Comparison of ENCODE assay signal across 30 mouse cellular contexts in genomic region chr15:83495195-83495594, GRCm38 (mm10). TPM values are rescaled to one million over a fixed set of nuclear protein-coding genes. Genes with fewer than 3 reads are reported as not detected.
DNase-seq lines count a peak whose midpoint lies in the region; ATAC-seq and TF ChIP-seq lines count a peak whose summit lies in the region.
"Had no signal": no experiment of that assay in that cellular context is flagged by ENCODE, and none has a peak within 500 bp of the region (broad histone marks: within the 10 kb centered on the region; RNA-seq: fewer than 3 reads in every experiment).

No protein-coding gene starts in this region.

- H3K4me1 ChIP-seq in liver, embryonic 12.5 days: peaks cover 25% of the 10 kb centered on the region
- H3K4me1 ChIP-seq in MEL (ENCODE audit: control insufficient read depth in 1 of 2, insufficient read depth in 2 of 2, low read length in 2 of 2): peaks cover 19 to 40% of the 10 kb centered on the region in 2 experiments
- peaks cover 17% of the 10 kb centered on the region for H3K4me1 ChIP-seq in liver, embryonic 15.5 days (replicated peaks)
- no peaks in the 10 kb centered on the region for H3K4me1 ChIP-seq in midbrain, embryonic 13.5 days (replicated peaks)
- H3K4me1 ChIP-seq in intestine, embryonic 16.5 days (ENCODE audit: control insufficient read depth, insufficient read depth, low read length): no peaks in the 10 kb centered on the region
- H3K4me1 ChIP-seq: embryonic facial prominence, embryonic 12.5 days; embryonic facial prominence, embryonic 15.5 days; forebrain, embryonic 12.5 days; hindbrain, embryonic 10.5 days had no signal

- TF ChIP-seq EP300 in MEL (IDR thresholded peaks at IDR 0.05; ENCODE audit: low read depth in 1 of 2, low read length in 2 of 2): peak; percentile 34 to 73; a peak in 2 of 4 replicates

- DNase-seq in liver: no peak
- peak; percentile 74 for DNase-seq in MEL (ENCODE audit: low read depth, low spot score)
- no peak for DNase-seq in kidney, adult 18-20 months
- DNase-seq: adrenal gland, adult 2 months; adrenal gland, postnatal 14 days; cerebellum, adult 11 months; cerebellum, adult 2 months; cerebellum, adult 9-11 months; cerebellum, postnatal 25 days; gastrocnemius, postnatal 10 days; gastrocnemius, postnatal 36 days; heart, adult 2 months; heart, postnatal 10 days; heart, postnatal 36 days had no signal

- H3K27ac ChIP-seq in liver, embryonic 12.5 days: peak overlapping the region; percentile 43; the same call in 1 of the 2 replicates
- H3K27ac ChIP-seq in MEL (ENCODE audit: control insufficient read depth, low read depth, low read length): peak overlapping the region; percentile 45
- H3K27ac ChIP-seq in liver, embryonic 15.5 days (replicated peaks): no peak overlapping the region
- no peak overlapping the region for H3K27ac ChIP-seq in midbrain, embryonic 13.5 days
- H3K27ac ChIP-seq in intestine, embryonic 16.5 days (ENCODE audit: low read length): no peak overlapping the region
- H3K27ac ChIP-seq: embryonic facial prominence, embryonic 12.5 days; embryonic facial prominence, embryonic 15.5 days; forebrain, embryonic 12.5 days; heart, adult 2 months; heart, embryonic 15.5 days; hindbrain, embryonic 10.5 days; hindbrain, embryonic 14.5 days; hindbrain, postnatal 0 days had no signal

- no peaks in the 10 kb centered on the region for H3K79me2 ChIP-seq in MEL (ENCODE audit: control insufficient read depth, insufficient read depth, low read length, poor library complexity)

- H3K36me3 ChIP-seq in liver, embryonic 12.5 days: peaks cover 19% of the 10 kb centered on the region
- H3K36me3 ChIP-seq in MEL (ENCODE audit: control insufficient read depth in 1 of 2, insufficient read depth in 2 of 2, low read length in 2 of 2): peaks cover 0 to 25% of the 10 kb centered on the region in 2 experiments; a peak in 2 of 4 replicates
- no peaks in the 10 kb centered on the region for H3K36me3 ChIP-seq in liver, embryonic 15.5 days (replicated peaks)
- H3K36me3 ChIP-seq in midbrain, embryonic 13.5 days: peaks cover 100% of the 10 kb centered on the region
- 0 out of 2 replicates have a peak, but pooled peaks cover 3% of the 10 kb centered on the region for H3K36me3 ChIP-seq in intestine, embryonic 16.5 days (ENCODE audit: control insufficient read depth, insufficient read depth, low read length)

- no peak for TF ChIP-seq POLR2A in MEL (IDR thresholded peaks at IDR 0.05; ENCODE audit: control insufficient read depth in 1 of 2, insufficient read depth in 1 of 2, low read depth in 1 of 2, low read length in 2 of 2, poor library complexity in 1 of 2)

- H3K4me3 ChIP-seq in liver, embryonic 12.5 days: no peak overlapping the region
- H3K4me3 ChIP-seq in MEL (ENCODE audit: control insufficient read depth in 1 of 2, insufficient read depth in 1 of 2, low read depth in 2 of 2, low read length in 2 of 2): no peak overlapping the region
- H3K4me3 ChIP-seq in liver, embryonic 15.5 days (replicated peaks): no peak overlapping the region
- H3K4me3 ChIP-seq in midbrain, embryonic 13.5 days (replicated peaks): no peak overlapping the region
- no peak overlapping the region for H3K4me3 ChIP-seq in intestine, embryonic 16.5 days (ENCODE audit: low read length)
- H3K4me3 ChIP-seq: embryonic facial prominence, embryonic 12.5 days; embryonic facial prominence, embryonic 15.5 days; forebrain, embryonic 12.5 days; heart, adult 2 months; heart, embryonic 15.5 days had no signal

- H3K9ac ChIP-seq in liver, embryonic 12.5 days: no peak overlapping the region
- no peak overlapping the region; the same call in 1 of the 2 replicates for H3K9ac ChIP-seq in MEL (ENCODE audit: control insufficient read depth, low read depth, low read length, poor library complexity, severe bottlenecking)
- H3K9ac ChIP-seq in liver, embryonic 15.5 days: no peak overlapping the region
- H3K9ac ChIP-seq in midbrain, embryonic 13.5 days (replicated peaks): no peak overlapping the region
- no peak overlapping the region for H3K9ac ChIP-seq in intestine, embryonic 16.5 days (ENCODE audit: low read depth, low read length)
- H3K9ac ChIP-seq: embryonic facial prominence, embryonic 12.5 days; embryonic facial prominence, embryonic 15.5 days; forebrain, embryonic 12.5 days; heart, embryonic 15.5 days; hindbrain, embryonic 14.5 days had no signal

- TF ChIP-seq RAD21 in MEL (IDR thresholded peaks at IDR 0.05; ENCODE audit: low read depth, low read length): no peak

- ATAC-seq in liver, embryonic 12.5 days: no peak
- no peak for ATAC-seq in liver, embryonic 15.5 days (ENCODE audit: insufficient read depth)
- no peak for ATAC-seq in midbrain, embryonic 13.5 days
- ATAC-seq in intestine, embryonic 16.5 days: no peak
- ATAC-seq: CD4-positive, CD25-positive, alpha-beta regulatory T cell, adult 4 months; forebrain, embryonic 16.5 days; hindbrain, postnatal 0 days; inflammation-experienced regulatory T-cells, adult 6 months had no signal

- 59% methylated on average over 3 of the region's 3 CpGs for WGBS in liver, embryonic 12.5 days (ENCODE audit: insufficient replicate concordance)
- 50% methylated on average over 3 of the region's 3 CpGs for WGBS in liver, embryonic 15.5 days (ENCODE audit: insufficient replicate concordance)
- WGBS in midbrain, embryonic 13.5 days: 88% methylated on average over 3 of the region's 3 CpGs
- 91% methylated on average over 3 of the region's 3 CpGs for WGBS in intestine, embryonic 16.5 days

- H3K4me2 ChIP-seq in liver, embryonic 12.5 days: no peak overlapping the region
- 0 out of 2 replicates have a peak overlapping the region, but pooled peaks have one; percentile 55 for H3K4me2 ChIP-seq in liver, embryonic 15.5 days
- H3K4me2 ChIP-seq in midbrain, embryonic 13.5 days (replicated peaks): no peak overlapping the region
- H3K4me2 ChIP-seq in intestine, embryonic 16.5 days (ENCODE audit: low read depth, low read length): no peak overlapping the region
- H3K4me2 ChIP-seq: embryonic facial prominence, embryonic 12.5 days; embryonic facial prominence, embryonic 15.5 days; forebrain, embryonic 12.5 days; hindbrain, embryonic 14.5 days had no signal

- H3K27me3 ChIP-seq in liver, embryonic 12.5 days (replicated peaks): no peaks in the 10 kb centered on the region
- no peaks in the 10 kb centered on the region for H3K27me3 ChIP-seq in MEL (ENCODE audit: control insufficient read depth in 1 of 2, insufficient read depth in 2 of 2, low read length in 2 of 2)
- H3K27me3 ChIP-seq in liver, embryonic 15.5 days: no peaks in the 10 kb centered on the region
- no peaks in the 10 kb centered on the region for H3K27me3 ChIP-seq in midbrain, embryonic 13.5 days
- H3K27me3 ChIP-seq in intestine, embryonic 16.5 days (replicated peaks; ENCODE audit: control insufficient read depth, insufficient read depth, low read length): no peaks in the 10 kb centered on the region
- H3K27me3 ChIP-seq: embryonic facial prominence, embryonic 12.5 days; embryonic facial prominence, embryonic 15.5 days; forebrain, embryonic 12.5 days; heart, embryonic 15.5 days had no signal

- TF ChIP-seq CTCF in MEL (IDR thresholded peaks at IDR 0.05 in 2 of 3, conservative IDR thresholded peaks at IDR 0.05 in 1 of 3; ENCODE audit: control insufficient read depth in 1 of 3, insufficient read depth in 1 of 3, low read depth in 2 of 3, low read length in 3 of 3, poor library complexity in 1 of 3, severe bottlenecking in 1 of 3): no peak

- H3K9me3 ChIP-seq in liver, embryonic 12.5 days (replicated peaks): no peaks in the 10 kb centered on the region
- no peaks in the 10 kb centered on the region for H3K9me3 ChIP-seq in MEL (replicated peaks; ENCODE audit: insufficient read depth, low read length)
- no peaks in the 10 kb centered on the region for H3K9me3 ChIP-seq in liver, embryonic 15.5 days (replicated peaks)
- no peaks in the 10 kb centered on the region for H3K9me3 ChIP-seq in midbrain, embryonic 13.5 days
- H3K9me3 ChIP-seq in intestine, embryonic 16.5 days (ENCODE audit: control insufficient read depth, low read length): no peaks in the 10 kb centered on the region
- H3K9me3 ChIP-seq: embryonic facial prominence, embryonic 12.5 days; embryonic facial prominence, embryonic 15.5 days; forebrain, embryonic 12.5 days; heart, embryonic 15.5 days; hindbrain, embryonic 10.5 days had no signal

TF ChIP-seq in MEL, 35 proteins besides CTCF, POLR2A, EP300 and RAD21 (continues in another document):
- TF ChIP-seq RCOR1 (IDR thresholded peaks at IDR 0.05; ENCODE audit: low read depth, low read length) (no peak), MAZ (IDR thresholded peaks at IDR 0.05; ENCODE audit: low read depth, low read length) (0 out of 2 replicates have a peak, but pooled peaks have one; percentile 33), GATA1 (IDR thresholded peaks at IDR 0.05; ENCODE audit: low read depth, low read length) (0 out of 2 replicates have a peak, but pooled peaks have one; percentile 18)

RNA-seq across cellular contexts. Expression of gene Ttll1, which starts 15.5 kb away (rescaled TPM):
- polyA plus RNA-seq in liver, embryonic 12.5 days (2016; fragmentation: Nextera tagmentation; extraction: Ambion mirVana): 9.6 and 10.0 TPM in 2 replicates
- 3.4 and 4.4 TPM in 2 replicates for total RNA-seq in MEL (2012; rRNA removed)
- polyA plus RNA-seq in MEL (2012; ENCODE audit: insufficient read depth in 1 of 2, insufficient read length in 2 of 2, low read depth in 1 of 2, low replicate concordance in 2 of 2, missing spikeins in 1 of 2): 10 to 100 TPM in 1 of 2 experiments, not detected in 1; 14.1 TPM
- 4.5 and 4.9 TPM in 2 replicates for polyA plus RNA-seq in liver, embryonic 15.5 days (2015; fragmentation: Nextera tagmentation; extraction: Ambion mirVana)
- 100 and 105 TPM in 2 replicates for polyA plus RNA-seq in midbrain, embryonic 13.5 days (2015; fragmentation: Nextera tagmentation; extraction: Ambion mirVana)
- 14.1 and 17.1 TPM in 2 replicates for polyA plus RNA-seq in intestine, embryonic 16.5 days (2015; fragmentation: Nextera tagmentation; extraction: Ambion mirVana)

RNA-seq across cellular contexts. Expression of gene Pacsin2, which starts 30.8 kb away (rescaled TPM):
- 65.1 and 68.4 TPM in 2 replicates for polyA plus RNA-seq in liver, embryonic 12.5 days (2016; fragmentation: Nextera tagmentation; extraction: Ambion mirVana)
- 58.7 and 64.7 TPM in 2 replicates for total RNA-seq in MEL (2012; rRNA removed)
- polyA plus RNA-seq in MEL (2012; ENCODE audit: insufficient read depth in 1 of 2, insufficient read length in 2 of 2, low read depth in 1 of 2, low replicate concordance in 2 of 2, missing spikeins in 1 of 2): 100 to 1,000 TPM; 103 to 425 TPM
- 46.7 and 50.5 TPM in 2 replicates for polyA plus RNA-seq in liver, embryonic 15.5 days (2015; fragmentation: Nextera tagmentation; extraction: Ambion mirVana)
- 25.4 and 27.1 TPM in 2 replicates for polyA plus RNA-seq in midbrain, embryonic 13.5 days (2015; fragmentation: Nextera tagmentation; extraction: Ambion mirVana)
- 76.4 and 81.6 TPM in 2 replicates for polyA plus RNA-seq in intestine, embryonic 16.5 days (2015; fragmentation: Nextera tagmentation; extraction: Ambion mirVana)

RNA-seq across cellular contexts. Expression of gene Bik, which starts 31.5 kb away (rescaled TPM):
- 2.2 and 2.7 TPM in 2 replicates for polyA plus RNA-seq in liver, embryonic 12.5 days (2016; fragmentation: Nextera tagmentation; extraction: Ambion mirVana)
- total RNA-seq in MEL (2012; rRNA removed): 5.1 and 7.6 TPM in 2 replicates
- polyA plus RNA-seq in MEL (2012; ENCODE audit: insufficient read depth in 1 of 2, insufficient read length in 2 of 2, low read depth in 1 of 2, low replicate concordance in 2 of 2, missing spikeins in 1 of 2): 10 to 100 TPM in 1 of 2 experiments, not detected in 1; 10.2 TPM
- 1.9 and 2.2 TPM in 2 replicates for polyA plus RNA-seq in liver, embryonic 15.5 days (2015; fragmentation: Nextera tagmentation; extraction: Ambion mirVana)
- 0.80 and 1.2 TPM in 2 replicates for polyA plus RNA-seq in midbrain, embryonic 13.5 days (2015; fragmentation: Nextera tagmentation; extraction: Ambion mirVana)
- 3.1 and 4.3 TPM in 2 replicates for polyA plus RNA-seq in intestine, embryonic 16.5 days (2015; fragmentation: Nextera tagmentation; extraction: Ambion mirVana)
- total RNA-seq: common myeloid progenitor, adult 5-6 weeks; granulocyte monocyte progenitor cell, adult 5-6 weeks had no signal

Comparison
In these comparisons a context has a peak if more than half of its experiments do, and no peak if none do; other contexts are left out.
1. H3K27ac ChIP-seq: peak in liver, embryonic 12.5 days (single experiment) and MEL (single experiment); none in liver, embryonic 15.5 days (single experiment), midbrain, embryonic 13.5 days (single experiment) and intestine, embryonic 16.5 days (single experiment).